8 mouse cellular contexts compared by ENCODE assay signal in the genomic region with DNA sequence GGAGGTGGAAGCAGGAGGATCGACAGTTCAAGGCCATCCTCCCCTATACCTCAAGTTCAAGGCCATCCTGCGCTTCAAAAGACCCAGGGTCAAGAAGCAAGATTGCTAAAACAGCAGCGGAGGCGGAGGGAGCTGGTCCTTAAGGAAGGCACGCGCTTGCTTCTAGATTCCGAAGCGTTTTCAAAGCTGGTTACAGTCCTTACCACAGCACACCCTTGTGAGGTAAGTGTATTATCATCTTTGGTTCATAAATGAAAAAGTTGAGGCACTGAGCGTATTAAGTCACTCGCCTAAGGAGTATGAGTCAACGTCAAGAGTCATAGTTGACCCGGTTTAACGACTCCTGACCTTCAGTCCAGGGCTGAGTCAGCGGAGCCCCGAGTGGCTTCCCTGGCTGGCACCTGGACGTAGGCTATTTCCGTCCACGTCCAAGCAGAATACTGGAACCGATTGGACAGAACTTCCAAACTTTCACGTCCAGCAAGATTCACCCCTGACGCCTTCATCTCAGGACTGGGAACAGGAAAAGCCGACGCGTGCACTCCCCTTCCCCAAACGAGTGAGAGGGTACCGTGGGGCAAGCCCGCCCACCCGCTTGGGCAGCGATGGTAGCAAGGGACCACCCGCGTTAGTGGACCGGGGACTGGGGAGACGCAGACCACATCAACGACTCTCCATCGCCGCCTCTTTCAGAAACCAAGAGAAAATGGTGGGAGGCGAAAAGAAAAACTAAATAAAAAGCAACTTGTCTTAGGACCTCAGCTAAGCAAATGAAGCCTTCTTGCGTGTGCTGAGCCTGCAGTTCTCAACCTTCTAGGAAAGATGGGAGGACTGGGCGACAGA. TPM values are rescaled to one million over a fixed set of nuclear protein-coding genes. Genes with fewer than 3 reads are reported as not detected.
DNase-seq lines count a peak whose midpoint lies in the region; ATAC-seq and TF ChIP-seq lines count a peak whose summit lies in the region.

Gene Eif4e (plus strand): TSS at position 107 of the 843 bp plus-strand sequence.

- TF ChIP-seq CTCF in C2C12 (IDR thresholded peaks at IDR 0.05; ENCODE audit: control insufficient read depth, insufficient read depth, insufficient read length): no peak
- TF ChIP-seq CTCF in thymus, adult 2 months (IDR thresholded peaks at IDR 0.05; ENCODE audit: borderline replicate concordance, control insufficient read depth, extremely low read depth, insufficient read depth, low read length, poor library complexity): no peak

- H3K4me2 ChIP-seq in heart, embryonic 16.5 days (ENCODE audit: low read depth, low read length): peak within 1 kb of the TSS; percentile 99
- H3K4me2 ChIP-seq in liver, embryonic 16.5 days (ENCODE audit: low read depth, low read length): peak within 1 kb of the TSS; percentile 91
- H3K4me2 ChIP-seq in neural tube, embryonic 12.5 days (replicated peaks): peak within 1 kb of the TSS; percentile 84

- H3K79me3 ChIP-seq in C2C12 (ENCODE audit: low read depth): peaks cover 35% of the 10 kb centered on the region

- no peak for TF ChIP-seq POLR2A in thymus, adult 2 months (IDR thresholded peaks at IDR 0.05; ENCODE audit: control insufficient read depth, extremely low read depth, insufficient read depth, low read length, poor library complexity)

- no peaks in the 10 kb centered on the region for H3K27me3 ChIP-seq in C2C12 (ENCODE audit: control insufficient read depth, insufficient read depth, insufficient read length)
- H3K27me3 ChIP-seq in forebrain, embryonic 10.5 days (ENCODE audit: poor library complexity, severe bottlenecking): peaks cover 15% of the 10 kb centered on the region
- no peaks in the 10 kb centered on the region for H3K27me3 ChIP-seq in heart, embryonic 16.5 days (ENCODE audit: control insufficient read depth, insufficient read depth, low read length)
- no peaks in the 10 kb centered on the region for H3K27me3 ChIP-seq in liver, embryonic 16.5 days (ENCODE audit: control insufficient read depth, insufficient read depth, low read depth, low read length)
- no peaks in the 10 kb centered on the region for H3K27me3 ChIP-seq in neural tube, embryonic 12.5 days (replicated peaks)
- H3K27me3 ChIP-seq in thymus, adult 2 months (ENCODE audit: control insufficient read depth, insufficient read depth, low read length): no peaks in the 10 kb centered on the region

- DNase-seq in adrenal gland, postnatal 14 days: peak; percentile 88
- DNase-seq in forebrain, embryonic 10.5 days (ENCODE audit: extremely low spot score, low spot score): peak; percentile 24
- peak; percentile 74 to 89 for DNase-seq in kidney, postnatal 25 days
- peak; percentile 44 for DNase-seq in thymus, adult 2 months

- peak within 1 kb of the TSS; percentile 25 for H3K4me3 ChIP-seq in C2C12 (ENCODE audit: insufficient read depth, poor library complexity, severe bottlenecking)
- peak within 1 kb of the TSS; percentile 98 for H3K4me3 ChIP-seq in forebrain, embryonic 10.5 days
- peak within 1 kb of the TSS; percentile 99 for H3K4me3 ChIP-seq in heart, embryonic 16.5 days (ENCODE audit: low read length)
- H3K4me3 ChIP-seq in liver, embryonic 16.5 days (ENCODE audit: low read depth, low read length): peak within 1 kb of the TSS; percentile 100
- peak within 1 kb of the TSS; percentile 99 for H3K4me3 ChIP-seq in neural tube, embryonic 12.5 days
- H3K4me3 ChIP-seq in thymus, adult 2 months (ENCODE audit: control insufficient read depth, insufficient read depth, low read length): peak within 1 kb of the TSS; percentile 74

- H3K9me3 ChIP-seq in forebrain, embryonic 10.5 days: no peaks in the 10 kb centered on the region
- H3K9me3 ChIP-seq in heart, embryonic 16.5 days (replicated peaks; ENCODE audit: control insufficient read depth, low read length): no peaks in the 10 kb centered on the region
- H3K9me3 ChIP-seq in liver, embryonic 16.5 days (replicated peaks; ENCODE audit: control insufficient read depth, low read length): no peaks in the 10 kb centered on the region
- no peaks in the 10 kb centered on the region for H3K9me3 ChIP-seq in neural tube, embryonic 12.5 days

- 3% methylated on average over 39 of the region's 39 CpGs for WGBS in forebrain, embryonic 10.5 days
- WGBS in heart, embryonic 16.5 days: 2% methylated on average over 39 of the region's 39 CpGs
- WGBS in liver, embryonic 16.5 days (ENCODE audit: insufficient replicate concordance): 3% methylated on average over 39 of the region's 39 CpGs
- 2% methylated on average over 39 of the region's 39 CpGs for WGBS in neural tube, embryonic 12.5 days
- 10% methylated on average over 39 of the region's 39 CpGs for WGBS in thymus, adult 2 months

- H3K27ac ChIP-seq in forebrain, embryonic 10.5 days: peak within 1 kb of the TSS; percentile 98
- peak within 1 kb of the TSS; percentile 96 for H3K27ac ChIP-seq in heart, embryonic 16.5 days (ENCODE audit: low read length)
- H3K27ac ChIP-seq in liver, embryonic 16.5 days (ENCODE audit: low read length): peak within 1 kb of the TSS; percentile 76
- peak within 1 kb of the TSS; percentile 43; the same call in 1 of the 2 replicates for H3K27ac ChIP-seq in neural tube, embryonic 12.5 days
- H3K27ac ChIP-seq in thymus, adult 2 months (ENCODE audit: control insufficient read depth, insufficient read depth, low read length): peak within 1 kb of the TSS; percentile 59

- peak within 1 kb of the TSS; percentile 86 for H3K9ac ChIP-seq in heart, embryonic 16.5 days (ENCODE audit: low read length)
- peak within 1 kb of the TSS; percentile 78 for H3K9ac ChIP-seq in liver, embryonic 16.5 days (ENCODE audit: low read depth, low read length)
- H3K9ac ChIP-seq in neural tube, embryonic 12.5 days: peak within 1 kb of the TSS; percentile 53; the same call in 1 of the 2 replicates

- H3ac ChIP-seq in C2C12 (ENCODE audit: control insufficient read depth, insufficient read length, low read depth): peak within 1 kb of the TSS; percentile 81

- H3K79me2 ChIP-seq in C2C12 (ENCODE audit: control insufficient read depth, insufficient read depth): peaks cover 42% of the 10 kb centered on the region

- peaks cover 15% of the 10 kb centered on the region for H3K36me3 ChIP-seq in C2C12 (ENCODE audit: control insufficient read depth, insufficient read depth)
- H3K36me3 ChIP-seq in forebrain, embryonic 10.5 days (replicated peaks): no peaks in the 10 kb centered on the region
- H3K36me3 ChIP-seq in heart, embryonic 16.5 days (ENCODE audit: control insufficient read depth, insufficient read depth): no peaks in the 10 kb centered on the region
- H3K36me3 ChIP-seq in liver, embryonic 16.5 days (ENCODE audit: control insufficient read depth, insufficient read depth): no peaks in the 10 kb centered on the region
- no peaks in the 10 kb centered on the region for H3K36me3 ChIP-seq in neural tube, embryonic 12.5 days
- H3K36me3 ChIP-seq in thymus, adult 2 months (ENCODE audit: control insufficient read depth, insufficient read depth, low read length): no peaks in the 10 kb centered on the region

- H3K4me1 ChIP-seq in forebrain, embryonic 10.5 days: peaks cover 34% of the 10 kb centered on the region
- H3K4me1 ChIP-seq in heart, embryonic 16.5 days (ENCODE audit: control insufficient read depth, insufficient read depth, low read length): peaks cover 23% of the 10 kb centered on the region
- H3K4me1 ChIP-seq in liver, embryonic 16.5 days (ENCODE audit: control insufficient read depth, low read depth, low read length): peaks cover 30% of the 10 kb centered on the region
- H3K4me1 ChIP-seq in neural tube, embryonic 12.5 days: peaks cover 24% of the 10 kb centered on the region
- peaks cover 7% of the 10 kb centered on the region for H3K4me1 ChIP-seq in thymus, adult 2 months (replicated peaks; ENCODE audit: control insufficient read depth, insufficient read depth, low read length)

- peak; percentile 2; the same call in 1 of the 2 replicates for ATAC-seq in heart, embryonic 16.5 days (replicated peaks; ENCODE audit: extremely low read depth, insufficient read depth, low FRiP score)
- ATAC-seq in liver, embryonic 16.5 days (ENCODE audit: low read depth): peak; percentile 32
- ATAC-seq in neural tube, embryonic 12.5 days (ENCODE audit: low FRiP score, low read depth): peak; percentile 45

TF ChIP-seq in C2C12, 6 proteins besides CTCF, POLR2A, EP300 and RAD21:
- TF ChIP-seq USF1 (IDR thresholded peaks at IDR 0.05; ENCODE audit: low read depth) (no peak), FOSL1 (IDR thresholded peaks at IDR 0.05; ENCODE audit: insufficient read depth, low read length, poor library complexity, severe bottlenecking) (peak; percentile 92), CEBPB (IDR thresholded peaks at IDR 0.05; ENCODE audit: low read depth) (no peak), MYOD1 (IDR thresholded peaks at IDR 0.05; ENCODE audit: control insufficient read depth, insufficient read length, low read depth) (peak; percentile 22), MAX (IDR thresholded peaks at IDR 0.05) (no peak)

RNA-seq across cellular contexts. Expression of gene Eif4e, which starts in this region (rescaled TPM):
- polyA plus RNA-seq in C2C12 (2012; fragmentation: generic; extraction: Trizol): 134 TPM
- 171 and 181 TPM in 2 replicates for total RNA-seq in adrenal gland, postnatal 14 days (2021)
- 546 and 574 TPM in 2 replicates for polyA plus RNA-seq in forebrain, embryonic 10.5 days (2016; fragmentation: Nextera tagmentation; extraction: Ambion mirVana)
- 252 and 286 TPM in 2 replicates for polyA plus RNA-seq in heart, embryonic 16.5 days (2015; fragmentation: Nextera tagmentation; extraction: Ambion mirVana)
- 133 and 145 TPM in 2 replicates for polyA plus RNA-seq in liver, embryonic 16.5 days (2015; fragmentation: Nextera tagmentation; extraction: Ambion mirVana)
- polyA plus RNA-seq in neural tube, embryonic 12.5 days (2016; fragmentation: Nextera tagmentation; extraction: Ambion mirVana): 309 and 317 TPM in 2 replicates
- 20.1 and 25.1 TPM in 2 replicates for polyA plus RNA-seq in thymus, adult 2 months (2012; rRNA removed)

Comparison
In these comparisons a context has a peak if more than half of its experiments do, and no peak if none do; other contexts are left out.
1. Peak in every context shown above with its lines: DNase-seq, ATAC-seq, H3K4me3 ChIP-seq and H3K27ac ChIP-seq.
2. H3K4me3 ChIP-seq: peak in every context shown above with its lines; median percentile 100 in liver, embryonic 16.5 days; 99 in heart, embryonic 16.5 days; 99 in neural tube, embryonic 12.5 days; 98 in forebrain, embryonic 10.5 days; 74 in thymus, adult 2 months; 25 in C2C12.
3. DNase-seq: peak in every context shown above with its lines; median percentile 88 in adrenal gland, postnatal 14 days; 82 in kidney, postnatal 25 days; 44 in thymus, adult 2 months; 24 in forebrain, embryonic 10.5 days.
4. H3K27ac ChIP-seq: peak in every context shown above with its lines; median percentile 98 in forebrain, embryonic 10.5 days; 96 in heart, embryonic 16.5 days; 76 in liver, embryonic 16.5 days; 59 in thymus, adult 2 months; 43 in neural tube, embryonic 12.5 days.